ENCODE assay signal across 8 mouse cellular contexts in genomic region chr10:95562859-95563841, GRCm38 (mm10). TPM values are rescaled to one million over a fixed set of nuclear protein-coding genes. Genes with fewer than 3 reads are reported as not detected.
A peak's percentile ranks its signal among the peaks of the same experiment; 100 is the strongest.
DNase-seq lines count a peak whose midpoint lies in the region; ATAC-seq and TF ChIP-seq lines count a peak whose summit lies in the region.

No protein-coding gene starts in this region.

- WGBS in limb, embryonic 11.5 days, result 1% methylated on average over 65 of the region's 65 CpGs

- intact Hi-C loops in heart, postnatal 10 days (cut with DNase I), result loop anchor here (2.0 kb wide), 1 partner anchor 114 kb away; no protein-coding TSS in a partner anchor

- H3K4me1 ChIP-seq in erythroblast, embryonic 14.5 days (ENCODE audit: control insufficient read depth), result peaks cover 72% of the 10 kb centered on the region
- peaks cover 13% of the 10 kb centered on the region; the same call in 1 of the 2 replicates for H3K4me1 ChIP-seq in limb, embryonic 11.5 days (ENCODE audit: control insufficient read depth, insufficient read depth, low read length)

- peak overlapping the region; percentile 80 for H3K4me2 ChIP-seq in limb, embryonic 11.5 days (ENCODE audit: low read depth, severe bottlenecking)

- no peaks in the 10 kb centered on the region for H3K9me3 ChIP-seq in erythroblast, embryonic 14.5 days (ENCODE audit: control insufficient read depth, low read length)
- no peaks in the 10 kb centered on the region for H3K9me3 ChIP-seq in limb, embryonic 11.5 days (ENCODE audit: control insufficient read depth, low read length)

- no peak for TF ChIP-seq POLR2A in brain, embryonic 14.5 days (IDR thresholded peaks at IDR 0.05; ENCODE audit: borderline replicate concordance, extremely low read depth, insufficient read depth, insufficient read length, poor library complexity, severe bottlenecking)

- no peaks in the 10 kb centered on the region for H3K27me3 ChIP-seq in erythroblast, embryonic 14.5 days (ENCODE audit: control insufficient read depth)
- H3K27me3 ChIP-seq in limb, embryonic 11.5 days (ENCODE audit: control insufficient read depth, insufficient read depth, low read length), result no peaks in the 10 kb centered on the region

- peak; percentile 55 for ATAC-seq in limb, embryonic 11.5 days (ENCODE audit: insufficient number of reproducible peaks, low FRiP score, low TSS enrichment, low read depth)

- DNase-seq in Muller cell, postnatal 12 days (ENCODE audit: inconsistent ontology term), result peak; percentile 67
- peak; percentile 71 for DNase-seq in brain, embryonic 14.5 days (ENCODE audit: low read depth)
- DNase-seq in heart, postnatal 10 days, result peak; percentile 61 to 69
- DNase-seq in limb, embryonic 11.5 days (ENCODE audit: low spot score), result peak; percentile 65
- peak; percentile 40 for DNase-seq in mesoderm, embryonic 11.5 days (ENCODE audit: low read depth, low spot score)
- DNase-seq in right cerebral cortex, postnatal 4 days, result peak; percentile 39
- no peak for DNase-seq in frontal cortex, adult 2 months (ENCODE audit: extremely low spot score in 1 of 2, low spot score in 1 of 2)

- 0 out of 2 replicates have a peak overlapping the region, but pooled peaks have one; percentile 47 for H3K27ac ChIP-seq in limb, embryonic 11.5 days (replicated peaks; ENCODE audit: low read depth, low read length)

- peak overlapping the region; percentile 73 for H3K4me3 ChIP-seq in erythroblast, embryonic 14.5 days (replicated peaks)
- H3K4me3 ChIP-seq in limb, embryonic 11.5 days (ENCODE audit: low read depth, low read length), result peak overlapping the region; percentile 95

- no peak for TF ChIP-seq CTCF in brain, embryonic 14.5 days (IDR thresholded peaks at IDR 0.05; ENCODE audit: borderline replicate concordance, extremely low read depth, insufficient read depth, insufficient read length)

- H3K36me3 ChIP-seq in erythroblast, embryonic 14.5 days (ENCODE audit: control insufficient read depth), result peaks cover 50% of the 10 kb centered on the region
- no peaks in the 10 kb centered on the region for H3K36me3 ChIP-seq in limb, embryonic 11.5 days (ENCODE audit: control insufficient read depth, insufficient read depth, low read length)

- peak overlapping the region; percentile 95 for H3K9ac ChIP-seq in limb, embryonic 11.5 days (ENCODE audit: low read length)

RNA-seq across cellular contexts. Expression of gene Nudt4, which starts 0.8 kb away (rescaled TPM):
- 53.4 and 64.6 TPM in 2 replicates for polyA plus RNA-seq in brain, embryonic 14.5 days (2012; rRNA removed)
- polyA plus RNA-seq in erythroblast, embryonic 14.5 days (2012), result 21.2 and 28.8 TPM in 2 replicates
- 100 to 1,000 TPM; 215 to 280 TPM for total RNA-seq in heart, postnatal 10 days (2021)
- polyA plus RNA-seq in limb, embryonic 11.5 days (2014; fragmentation: Nextera tagmentation; extraction: Ambion mirVana), result 99.7 and 106 TPM in 2 replicates
- 83.8 and 87.2 TPM in 2 replicates for polyA plus RNA-seq in frontal cortex, adult 2 months (2012; rRNA removed)

RNA-seq across cellular contexts. Expression of gene Ube2n, which starts 48.2 kb away (rescaled TPM):
- 231 and 242 TPM in 2 replicates for polyA plus RNA-seq in brain, embryonic 14.5 days (2012; rRNA removed)
- polyA plus RNA-seq in erythroblast, embryonic 14.5 days (2012), result 4.4 and 6.9 TPM in 2 replicates
- 100 to 1,000 TPM; 118 to 134 TPM for total RNA-seq in heart, postnatal 10 days (2021)
- 424 and 436 TPM in 2 replicates for polyA plus RNA-seq in limb, embryonic 11.5 days (2014; fragmentation: Nextera tagmentation; extraction: Ambion mirVana)
- 165 and 182 TPM in 2 replicates for polyA plus RNA-seq in frontal cortex, adult 2 months (2012; rRNA removed)

Comparison
In these comparisons a context has a peak if more than half of its experiments do, and no peak if none do; other contexts are left out.
1. DNase-seq: peak in Muller cell, postnatal 12 days (single experiment), brain, embryonic 14.5 days (single experiment), heart, postnatal 10 days (2 of 2), limb, embryonic 11.5 days (single experiment), mesoderm, embryonic 11.5 days (single experiment) and right cerebral cortex, postnatal 4 days (single experiment); none in frontal cortex, adult 2 months (0 of 2).
2. RNA of gene Ube2n, which starts 48.2 kb away (polyA plus RNA-seq): 424 to 436 TPM in limb, embryonic 11.5 days, 231 to 242 TPM in brain, embryonic 14.5 days and 165 to 182 TPM in frontal cortex, adult 2 months; 4.4 to 6.9 TPM in erythroblast, embryonic 14.5 days; every median in the first group is over 10 times any median in the second.